In genomic region chr16:8655108-8655507, GRCm38 (mm10) we compare ENCODE assay signal across 29 mouse cellular contexts. TPM values are rescaled to one million over a fixed set of nuclear protein-coding genes. Genes with fewer than 3 reads are reported as not detected.
"Had no signal": no experiment of that assay in that cellular context is flagged by ENCODE, and none has a peak within 500 bp of the region (broad histone marks: within the 10 kb centered on the region; RNA-seq: fewer than 3 reads in every experiment).

No protein-coding gene starts in this region.

- H3K9me3 ChIP-seq: heart, embryonic 10.5 days; heart, embryonic 12.5 days; hindbrain, embryonic 13.5 days; hindbrain, embryonic 15.5 days; intestine, embryonic 15.5 days; limb, embryonic 10.5 days; limb, embryonic 12.5 days; liver, embryonic 13.5 days; liver, embryonic 15.5 days had no signal

- DNase-seq: gastrocnemius, adult 2 months; gastrocnemius, postnatal 10 days; gastrocnemius, postnatal 25 days; heart, adult 18-20 months; heart, postnatal 10 days; heart, postnatal 4 days; kidney, adult 18-20 months; kidney, adult 8-10 months; kidney, postnatal 10 days; kidney, postnatal 25 days; kidney, postnatal 4 days had no signal

- H3K4me3 ChIP-seq: gastrocnemius, adult 2 months; heart, embryonic 10.5 days; heart, embryonic 12.5 days; hindbrain, embryonic 13.5 days; hindbrain, embryonic 15.5 days; intestine, embryonic 15.5 days; layer of hippocampus, adult 2 months; left cerebral cortex, adult 2 months; limb, embryonic 10.5 days; limb, embryonic 12.5 days; liver, embryonic 13.5 days; liver, embryonic 15.5 days had no signal

- H3K4me1 ChIP-seq: hindbrain, embryonic 13.5 days; hindbrain, embryonic 15.5 days; intestine, embryonic 15.5 days; limb, embryonic 10.5 days; limb, embryonic 12.5 days had no signal

- H3K9ac ChIP-seq: heart, embryonic 12.5 days; hindbrain, embryonic 15.5 days; intestine, embryonic 15.5 days; limb, embryonic 12.5 days; liver, embryonic 13.5 days; liver, embryonic 15.5 days had no signal

- H3K27ac ChIP-seq: gastrocnemius, adult 2 months; heart, embryonic 10.5 days; hindbrain, embryonic 13.5 days; hindbrain, embryonic 15.5 days; intestine, embryonic 15.5 days; left cerebral cortex, adult 2 months; limb, embryonic 10.5 days; liver, embryonic 13.5 days; liver, embryonic 15.5 days had no signal

- H3K4me2 ChIP-seq: heart, embryonic 12.5 days; hindbrain, embryonic 13.5 days; hindbrain, embryonic 15.5 days; intestine, embryonic 15.5 days; limb, embryonic 12.5 days; liver, embryonic 11.5 days; liver, embryonic 13.5 days; liver, embryonic 15.5 days had no signal

- ATAC-seq: inflammation-experienced regulatory T-cells, adult 6 months had no signal

- H3K27me3 ChIP-seq: heart, embryonic 12.5 days; hindbrain, embryonic 13.5 days; hindbrain, embryonic 15.5 days; intestine, embryonic 15.5 days; limb, embryonic 12.5 days; liver, embryonic 13.5 days; liver, embryonic 15.5 days had no signal

RNA-seq across cellular contexts. Expression of gene Gm5767, which starts 25.5 kb away (rescaled TPM):
- polyA plus RNA-seq: heart, embryonic 10.5 days; heart, embryonic 12.5 days; heart, embryonic 14.5 days; heart, embryonic 16.5 days; hindbrain, embryonic 11.5 days; hindbrain, embryonic 13.5 days; hindbrain, embryonic 15.5 days; inflammation-experienced regulatory T-cells, adult 6 months; intestine, embryonic 15.5 days; kidney, embryonic 14.5 days; kidney, embryonic 16.5 days; limb, embryonic 10.5 days; limb, embryonic 12.5 days; liver, embryonic 11.5 days; liver, embryonic 13.5 days; liver, embryonic 15.5 days had no signal
